Mouse (Mus musculus) cerebellum, adult 2 months (tissue): ENCODE data around the gene Nicn1. TPM values are rescaled to one million over a fixed set of nuclear protein-coding genes. Genes with fewer than 3 reads are reported as not detected.
"Not testable (repeated sequence)": the region's sequence is repeated elsewhere in the genome, so short reads cannot be mapped to it uniquely, and the experiment has no call there.

ENCODE experiments used
- DNase-seq, 2 experiments: peaks; one replicate each; pipeline ENCODE4 v3.0.0; 2021
- H3K27ac ChIP-seq: fragments of 200-500 bp; 2 replicates; pipeline ENCODE4 v1.5.1; 2012; ENCODE audit warnings: low read length, control low read depth, inconsistent platforms; ENCODE audit not compliant: insufficient read depth
- H3K27me3 ChIP-seq: fragments of 200-500 bp; 2 replicates; pipeline ENCODE4 v1.6.1; 2012; ENCODE audit warnings: inconsistent platforms, mild to moderate bottlenecking, low read length, moderate library complexity; ENCODE audit not compliant: control insufficient read depth, insufficient read depth
- H3K4me1 ChIP-seq: fragments of 200-500 bp; 2 replicates; pipeline ENCODE4 v1.6.1; 2011; ENCODE audit warnings: low read length; ENCODE audit not compliant: control insufficient read depth, insufficient read depth
- H3K4me3 ChIP-seq: fragments of 200-500 bp; replicated peaks from 2 replicates; pipeline ENCODE3; 2011; ENCODE audit warnings: mild to moderate bottlenecking, low read depth, low read length, control low read depth; ENCODE audit not compliant: insufficient read depth
- CTCF ChIP-seq: fragments of 200-500 bp; IDR thresholded peaks from 2 replicates; pipeline ENCODE4 v1.5.1; 2011; ENCODE audit warnings: low read depth, mild to moderate bottlenecking, control low read depth, low read length, moderate library complexity, borderline replicate concordance; ENCODE audit not compliant: insufficient read depth
- POLR2A ChIP-seq: fragments of 200-500 bp; IDR thresholded peaks from 2 replicates; pipeline ENCODE4 v1.6.1; 2011; ENCODE audit warnings: low read length, control low read depth, borderline replicate concordance; ENCODE audit not compliant: insufficient read depth
- whole genome bisulfite sequencing: fragments of 180-500 bp; shearing (Covaris S2); methylation state at CpG from one replicate; pipeline ENCODE4 v1.1.7; 2018; 5-methylcytosine and 5-hydroxymethylcytosine counted together
- polyA plus RNA-seq: library from polyadenylated mRNA; depleted of rRNA; stranded (reverse); fragments of >200 nt; gene quantifications from 2 replicates; pipeline ENCODE4 v1.2.3, GENCODE M21; 2012

Gene Nicn1
- polyA plus RNA-seq, 1 experiment, result 97.5 TPM

- Histone ChIP-seq H3K4me3 (no peak overlapping the region), H3K4me1 (peaks cover 4% of the 10 kb centered on the region; the same call in 1 of the 2 replicates), H3K27ac (no peak overlapping the region), H3K27me3 (no peaks in the 10 kb centered on the region)
- 13% methylated on average over 6 of the region's 6 CpGs for WGBS
- TF ChIP-seq CTCF, result peak; percentile 78
- no peak for TF ChIP-seq POLR2A
- peak; percentile 64 to 77 for DNase-seq
Observed at GRCm38 (mm10) chr9:108284410-108284809, 5.8 kb upstream of the Nicn1 start.

- 68% methylated on average over 6 of the region's 6 CpGs for WGBS
- DNase-seq, H3K27me3 ChIP-seq, H3K4me1 ChIP-seq, H3K27ac ChIP-seq, H3K4me3 ChIP-seq: not testable (repeated sequence)
Observed at GRCm38 (mm10) chr9:108287526-108288238, 2.5 kb upstream of the Nicn1 start.

GRCm38 (mm10) chr9:108289347-108289746 is 882 bp upstream of the Nicn1 start:
- Histone ChIP-seq H3K4me3 (no peak overlapping the region), H3K27ac (no peak overlapping the region), H3K4me1 (no peaks in the 10 kb centered on the region), H3K27me3 (no peaks in the 10 kb centered on the region)
- TF ChIP-seq POLR2A, result no peak
- TF ChIP-seq CTCF, result no peak
- no peak for DNase-seq
- WGBS, result 71% methylated on average over 2 of the region's 2 CpGs

- no peaks in the 10 kb centered on the region for H3K4me1 ChIP-seq
- DNase-seq, result peak in 1 of 2 experiments; percentile 22
- no peaks in the 10 kb centered on the region for H3K27me3 ChIP-seq
- no peak overlapping the region for H3K27ac ChIP-seq
- TF ChIP-seq POLR2A (no peak), CTCF (no peak)
- peak overlapping the region; percentile 94 for H3K4me3 ChIP-seq
- WGBS, result 28% methylated on average over 6 of the region's 6 CpGs
Observed at GRCm38 (mm10) chr9:108290773-108291172, 544 bp downstream of the Nicn1 start.

- no peak for TF ChIP-seq CTCF
- peak; percentile 29; the same call in 1 of the 2 replicates for TF ChIP-seq POLR2A
- WGBS, result 22% methylated on average over 18 of the region's 18 CpGs
- peak within 1 kb of the TSS; percentile 61 for H3K4me3 ChIP-seq
- peaks cover 4% of the 10 kb centered on the region; the same call in 1 of the 2 replicates for H3K4me1 ChIP-seq
- DNase-seq, result peak; percentile 58 to 61
- no peak within 1 kb of the TSS for H3K27ac ChIP-seq
- H3K27me3 ChIP-seq, result no peaks in the 10 kb centered on the region
Observed at GRCm38 (mm10) chr9:108296453-108297355, 6.5 kb downstream of the Nicn1 start, which contains the start of gene Amt. Gene Amt, plus strand, starts transcription at chr9:108296853.

GRCm38 (mm10) chr9:108301853-108302252 is 11.6 kb downstream of the Nicn1 start:
- 90% methylated on average over 3 of the region's 3 CpGs for WGBS
- H3K4me3 ChIP-seq, result no peak overlapping the region
- H3K27me3 ChIP-seq, result no peaks in the 10 kb centered on the region
- H3K27ac ChIP-seq, result no peak overlapping the region
- DNase-seq, result no peak
- peaks cover 5% of the 10 kb centered on the region; the same call in 1 of the 2 replicates for H3K4me1 ChIP-seq
- no peak for TF ChIP-seq CTCF
- no peak for TF ChIP-seq POLR2A

GRCm38 (mm10) chr9:108304716-108305115 is 14.5 kb downstream of the Nicn1 start:
- DNase-seq, result no peak
- WGBS, result 82% methylated on average over 4 of the region's 4 CpGs
- no peaks in the 10 kb centered on the region for H3K27me3 ChIP-seq
- no peak overlapping the region for H3K27ac ChIP-seq
- no peak for TF ChIP-seq CTCF
- no peak for TF ChIP-seq POLR2A
- H3K4me1 ChIP-seq, result peaks cover 5% of the 10 kb centered on the region; the same call in 1 of the 2 replicates
- H3K4me3 ChIP-seq, result peak overlapping the region; percentile 86
